Mouse (Mus musculus) lung, postnatal 10 days (tissue): ENCODE measurements around the gene 1700123O20Rik.

Experiments
- DNase-seq: peaks from one replicate; pipeline ENCODE4 v3.0.0; 2021

Gene 1700123O20Rik

GRCm38 (mm10) chr14:54727565-54727964 is 41.5 kb downstream of the 1700123O20Rik start:
- no peak for DNase-seq

GRCm38 (mm10) chr14:54728823-54729653 is 43.0 kb downstream of the 1700123O20Rik start:
- no peak for DNase-seq

GRCm38 (mm10) chr14:54730305-54730704 is 44.3 kb downstream of the 1700123O20Rik start:
- DNase-seq = no peak

GRCm38 (mm10) chr14:54732206-54732605 is 46.2 kb downstream of the 1700123O20Rik start:
- DNase-seq = no peak

GRCm38 (mm10) chr14:54734004-54734403 is 48.0 kb downstream of the 1700123O20Rik start:
- no peak for DNase-seq

- DNase-seq = no peak
These were observed 49.2 kb downstream of the 1700123O20Rik start for GRCm38 (mm10) chr14:54735221-54735620.

- DNase-seq = no peak
These were observed 50.8 kb downstream of the 1700123O20Rik start for GRCm38 (mm10) chr14:54736555-54737552.

- no peak for DNase-seq
These were observed 51.6 kb downstream of the 1700123O20Rik start for GRCm38 (mm10) chr14:54737634-54738033.
